Mouse (Mus musculus) MEL (cell line): Measurements from ENCODE around the gene Desi1. TPM values are rescaled to one million over a fixed set of nuclear protein-coding genes. Genes with fewer than 3 reads are reported as not detected.

Source experiments
- DNase-seq: peaks from one replicate; pipeline ENCODE4 v3.0.0; 2011; ENCODE audit warnings: low read depth, low spot score
- H3K27ac ChIP-seq: 2 replicates; pipeline ENCODE4 v1.5.1; 2012; ENCODE audit warnings: low read depth, mild to moderate bottlenecking, control low read depth, low read length, moderate library complexity; ENCODE audit not compliant: control insufficient read depth
- H3K27me3 ChIP-seq, 2 experiments: fragments of 150-350 bp in 1 of 2; sonication (generic) in 1 of 2; 2 replicates each; pipeline ENCODE4 v1.6.1; 2012; ENCODE audit warnings: low read length in 2 of 2, mild to moderate bottlenecking in 2 of 2, improper control_type of control experiment in 1 of 2, moderate library complexity in 1 of 2; ENCODE audit not compliant: insufficient read depth in 2 of 2, control insufficient read depth in 1 of 2
- H3K36me3 ChIP-seq, 2 experiments: 2 replicates each; pipeline ENCODE4 v1.6.1; 2012 to 2014; ENCODE audit warnings: low read length in 2 of 2, improper control_type of control experiment in 1 of 2, inconsistent platforms in 1 of 2, mild to moderate bottlenecking in 1 of 2; ENCODE audit not compliant: insufficient read depth in 2 of 2, control insufficient read depth in 1 of 2
- H3K4me1 ChIP-seq, 2 experiments: fragments of 150-350 bp in 1 of 2; sonication (generic) in 1 of 2; 2 replicates each; pipeline ENCODE4 v1.6.1; 2012; ENCODE audit warnings: low read length in 2 of 2, improper control_type of control experiment in 1 of 2, mild to moderate bottlenecking in 1 of 2; ENCODE audit not compliant: insufficient read depth in 2 of 2, control insufficient read depth in 1 of 2
- H3K4me3 ChIP-seq, 2 experiments: fragments of 150-350 bp in 1 of 2; sonication (generic) in 1 of 2; 2 replicates each; pipeline ENCODE4 v1.5.1; 2012; ENCODE audit warnings: low read depth in 2 of 2, low read length in 2 of 2, mild to moderate bottlenecking in 2 of 2, moderate library complexity in 2 of 2, control low read depth in 1 of 2, improper control_type of control experiment in 1 of 2; ENCODE audit not compliant: control insufficient read depth in 1 of 2, insufficient read depth in 1 of 2
- H3K79me2 ChIP-seq: 2 replicates; pipeline ENCODE4 v1.6.1; 2012; ENCODE audit warnings: mild to moderate bottlenecking, low read length, moderate library complexity; ENCODE audit not compliant: control insufficient read depth, poor library complexity, insufficient read depth
- H3K9ac ChIP-seq: 2 replicates; pipeline ENCODE4 v1.6.1; 2012; ENCODE audit warnings: low read depth, mild to moderate bottlenecking, control low read depth, low read length, moderate library complexity; ENCODE audit not compliant: control insufficient read depth, poor library complexity, severe bottlenecking
- H3K9me3 ChIP-seq: fragments of 150-350 bp; sonication (generic); replicated peaks from 2 replicates; pipeline ENCODE4 v1.6.1; 2012; ENCODE audit warnings: mild to moderate bottlenecking, low read length, improper control_type of control experiment, moderate library complexity; ENCODE audit not compliant: insufficient read depth
- BHLHE40 ChIP-seq: IDR thresholded peaks from 2 replicates; pipeline ENCODE4 v1.6.1; 2012; ENCODE audit warnings: low read depth, mild to moderate bottlenecking, inconsistent platforms, low read length, improper control_type of control experiment, borderline replicate concordance
- CHD1 ChIP-seq: IDR thresholded peaks from 2 replicates; pipeline ENCODE4 v1.6.1; 2012; ENCODE audit warnings: low read depth, mild to moderate bottlenecking, inconsistent platforms, low read length, improper control_type of control experiment
- CHD2 ChIP-seq: IDR thresholded peaks from 2 replicates; pipeline ENCODE4 v1.6.1; 2011; ENCODE audit warnings: low read length, improper control_type of control experiment
- CTCF ChIP-seq, 3 experiments: IDR thresholded peaks in 2 of 3; conservative IDR thresholded peaks in 1 of 3; 2 replicates each; pipeline ENCODE4 v1.5.1; 2011 to 2012; ENCODE audit warnings: low read length in 3 of 3, low read depth in 2 of 3, mild to moderate bottlenecking in 2 of 3, improper control_type of control experiment in 1 of 3, inconsistent platforms in 1 of 3, mixed read lengths in 1 of 3, moderate library complexity in 1 of 3; ENCODE audit not compliant: control insufficient read depth in 1 of 3, insufficient read depth in 1 of 3, poor library complexity in 1 of 3, severe bottlenecking in 1 of 3
- E2F4 ChIP-seq: IDR thresholded peaks from 2 replicates; pipeline ENCODE4 v1.6.1; 2011; ENCODE audit warnings: low read depth, low read length, improper control_type of control experiment, borderline replicate concordance
- ELF1 ChIP-seq: IDR thresholded peaks from 2 replicates; pipeline ENCODE4 v1.6.1; 2014; ENCODE audit warnings: low read depth, mild to moderate bottlenecking, inconsistent platforms, low read length, improper control_type of control experiment, moderate library complexity
- GABPA ChIP-seq: IDR thresholded peaks from 2 replicates; pipeline ENCODE4 v1.6.1; 2012; ENCODE audit warnings: low read depth, mild to moderate bottlenecking, inconsistent platforms, low read length, improper control_type of control experiment, moderate library complexity
- HCFC1 ChIP-seq: IDR thresholded peaks from 2 replicates; pipeline ENCODE4 v1.6.1; 2012; ENCODE audit warnings: low read depth, mild to moderate bottlenecking, inconsistent platforms, low read length, improper control_type of control experiment, moderate library complexity
- JUND ChIP-seq: IDR thresholded peaks from 2 replicates; pipeline ENCODE4 v1.6.1; 2011; ENCODE audit warnings: low read depth, mild to moderate bottlenecking, improper control_type of control experiment, low read length
- MAZ ChIP-seq: IDR thresholded peaks from 2 replicates; pipeline ENCODE4 v1.6.1; 2012; ENCODE audit warnings: low read depth, mild to moderate bottlenecking, inconsistent platforms, low read length, improper control_type of control experiment
- MEF2A ChIP-seq: IDR thresholded peaks from 2 replicates; pipeline ENCODE4 v1.6.1; 2014; ENCODE audit warnings: low read depth, mild to moderate bottlenecking, inconsistent platforms, low read length, improper control_type of control experiment; ENCODE audit not compliant: poor library complexity, insufficient replicate concordance, severe bottlenecking; ENCODE audit errors: extremely low read depth
- MYB ChIP-seq: IDR thresholded peaks from 2 replicates; pipeline ENCODE4 v1.6.1; 2011; ENCODE audit warnings: mild to moderate bottlenecking, low read depth, low read length, improper control_type of control experiment
- MYC ChIP-seq: IDR thresholded peaks from 2 replicates; pipeline ENCODE4 v1.6.1; 2011; ENCODE audit warnings: low read depth, mild to moderate bottlenecking, low read length, improper control_type of control experiment, moderate library complexity
- NELFE ChIP-seq: IDR thresholded peaks from 2 replicates; pipeline ENCODE4 v1.6.1; 2011; ENCODE audit warnings: low read depth, low read length, improper control_type of control experiment
- NRF1 ChIP-seq: IDR thresholded peaks from 2 replicates; pipeline ENCODE4 v1.6.1; 2014; ENCODE audit warnings: low read depth, mild to moderate bottlenecking, inconsistent platforms, low read length, improper control_type of control experiment, moderate library complexity; ENCODE audit not compliant: poor library complexity, insufficient read depth, severe bottlenecking
- RAD21 ChIP-seq: IDR thresholded peaks from 2 replicates; pipeline ENCODE4 v1.6.1; 2011; ENCODE audit warnings: mild to moderate bottlenecking, low read depth, low read length, improper control_type of control experiment
- RCOR1 ChIP-seq: IDR thresholded peaks from 2 replicates; pipeline ENCODE4 v1.6.1; 2012; ENCODE audit warnings: low read depth, mild to moderate bottlenecking, inconsistent platforms, low read length, improper control_type of control experiment
- SIN3A ChIP-seq: IDR thresholded peaks from 2 replicates; pipeline ENCODE4 v1.6.1; 2012; ENCODE audit warnings: low read length, improper control_type of control experiment, inconsistent platforms
- SMC3 ChIP-seq: IDR thresholded peaks from 2 replicates; pipeline ENCODE4 v1.6.1; 2011; ENCODE audit warnings: low read depth, low read length, improper control_type of control experiment
- TBP ChIP-seq: IDR thresholded peaks from 2 replicates; pipeline ENCODE4 v1.8.0; 2011; ENCODE audit warnings: low read depth, low read length, improper control_type of control experiment
- TCF12 ChIP-seq: IDR thresholded peaks from 2 replicates; pipeline ENCODE4 v1.6.1; 2014; ENCODE audit warnings: low read depth, mild to moderate bottlenecking, inconsistent platforms, low read length, improper control_type of control experiment, moderate library complexity
- UBTF ChIP-seq: IDR thresholded peaks from 2 replicates; pipeline ENCODE4 v1.6.1; 2012; ENCODE audit warnings: low read depth, mild to moderate bottlenecking, inconsistent platforms, low read length, improper control_type of control experiment, moderate library complexity, borderline replicate concordance; ENCODE audit not compliant: insufficient read depth
- USF1 ChIP-seq: IDR thresholded peaks from 2 replicates; pipeline ENCODE4 v1.6.1; 2014; ENCODE audit warnings: low read depth, mild to moderate bottlenecking, inconsistent platforms, low read length, improper control_type of control experiment, moderate library complexity
- ZC3H11A ChIP-seq: IDR thresholded peaks from 2 replicates; pipeline ENCODE4 v1.6.1; 2012; ENCODE audit warnings: low read depth, mild to moderate bottlenecking, inconsistent platforms, low read length, improper control_type of control experiment
- ZKSCAN1 ChIP-seq: IDR thresholded peaks from 2 replicates; pipeline ENCODE4 v1.6.1; 2012; ENCODE audit warnings: low read depth, mild to moderate bottlenecking, inconsistent platforms, low read length, improper control_type of control experiment, moderate library complexity
- ZNF384 ChIP-seq: IDR thresholded peaks from 2 replicates; pipeline ENCODE4 v1.6.1; 2012; ENCODE audit warnings: low read depth, mild to moderate bottlenecking, inconsistent platforms, low read length, improper control_type of control experiment
- polyA plus RNA-seq, 2 experiments: library from polyadenylated mRNA; stranded (reverse) in 1 of 2; unstranded in 1 of 2; fragments of >175 nt in 1 of 2; fragments of >200 nt in 1 of 2; gene quantifications; 2 replicates each; pipeline versions ENCODE4 v1.2.1 to v1.2.4; 2012; ENCODE audit warnings: low replicate concordance in 2 of 2, low read depth in 1 of 2; ENCODE audit not compliant: insufficient read length in 2 of 2, insufficient read depth in 1 of 2, missing spikeins in 1 of 2
- total RNA-seq: library from RNA; depleted of rRNA; stranded (reverse); fragments of 300-350 nt; gene quantifications from 2 replicates; pipeline ENCODE4 v1.2.3, GENCODE M21; 2012

Gene Desi1
- total and polyA plus RNA-seq, 3 experiments = 26.3 to 116 TPM; not detected in 1

DNA sequence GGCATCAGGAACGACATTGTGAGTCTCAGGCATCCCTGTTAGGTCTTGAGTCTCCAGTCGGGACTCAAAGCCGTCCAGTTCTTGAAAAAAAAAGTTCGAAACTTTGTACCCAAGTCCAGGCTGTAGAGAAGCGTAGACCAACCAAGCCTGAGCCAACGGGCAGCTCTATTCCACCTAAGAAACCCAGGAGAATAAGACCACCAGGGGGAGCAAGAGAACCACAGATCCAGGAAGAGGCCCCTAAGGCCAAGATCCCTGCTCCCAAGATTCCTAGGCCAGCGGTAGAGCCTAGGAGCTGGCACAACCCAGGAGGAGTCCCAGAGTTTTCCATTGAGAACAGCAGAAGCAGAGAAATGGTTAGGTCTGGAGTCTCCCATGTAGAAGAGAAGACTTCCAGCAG is 31.8 kb upstream of the Desi1 start:
- no peak overlapping the region for H3K9ac ChIP-seq
- H3K36me3 ChIP-seq = no peaks in the 10 kb centered on the region
- no peak for TF ChIP-seq ELF1
- no peak for TF ChIP-seq SIN3A
- peak; percentile 73 for TF ChIP-seq ZC3H11A
- no peak for TF ChIP-seq RCOR1
- TF ChIP-seq MYB = no peak
- TF ChIP-seq SMC3 = peak; percentile 89
- TF ChIP-seq NRF1 = no peak
- TF ChIP-seq CHD2 = no peak
- no peak for TF ChIP-seq ZNF384
- TF ChIP-seq UBTF = no peak
- TF ChIP-seq ZKSCAN1 = no peak
- no peak for TF ChIP-seq USF1
- no peak for TF ChIP-seq E2F4
- TF ChIP-seq MAZ = no peak
- TF ChIP-seq TBP = no peak
- no peak for TF ChIP-seq MYC
- no peak for TF ChIP-seq CHD1
- TF ChIP-seq MEF2A = no peak
- no peak for TF ChIP-seq JUND
- no peak for TF ChIP-seq GABPA
- TF ChIP-seq BHLHE40 = no peak
- no peak for TF ChIP-seq NELFE
- no peak for TF ChIP-seq TCF12
- TF ChIP-seq RAD21 = peak; percentile 83
- TF ChIP-seq HCFC1 = no peak
- peak; percentile 74 to 85 (median 75) for TF ChIP-seq CTCF (IDR thresholded peaks at IDR 0.05 in 2 of 3, conservative IDR thresholded peaks at IDR 0.05 in 1 of 3; ENCODE audit: control insufficient read depth in 1 of 3, insufficient read depth in 1 of 3, low read depth in 2 of 3, low read length in 3 of 3, poor library complexity in 1 of 3, severe bottlenecking in 1 of 3)
- no peaks in the 10 kb centered on the region for H3K4me1 ChIP-seq
- peak; percentile 74 for DNase-seq
- H3K79me2 ChIP-seq = no peaks in the 10 kb centered on the region
- peaks cover 22 to 24% of the 10 kb centered on the region in 2 experiments for H3K27me3 ChIP-seq
- H3K27ac ChIP-seq = no peak overlapping the region
- H3K9me3 ChIP-seq = no peaks in the 10 kb centered on the region
- H3K4me3 ChIP-seq = no peak overlapping the region
